16 mouse cellular contexts compared by ENCODE assay signal in the genomic region with DNA sequence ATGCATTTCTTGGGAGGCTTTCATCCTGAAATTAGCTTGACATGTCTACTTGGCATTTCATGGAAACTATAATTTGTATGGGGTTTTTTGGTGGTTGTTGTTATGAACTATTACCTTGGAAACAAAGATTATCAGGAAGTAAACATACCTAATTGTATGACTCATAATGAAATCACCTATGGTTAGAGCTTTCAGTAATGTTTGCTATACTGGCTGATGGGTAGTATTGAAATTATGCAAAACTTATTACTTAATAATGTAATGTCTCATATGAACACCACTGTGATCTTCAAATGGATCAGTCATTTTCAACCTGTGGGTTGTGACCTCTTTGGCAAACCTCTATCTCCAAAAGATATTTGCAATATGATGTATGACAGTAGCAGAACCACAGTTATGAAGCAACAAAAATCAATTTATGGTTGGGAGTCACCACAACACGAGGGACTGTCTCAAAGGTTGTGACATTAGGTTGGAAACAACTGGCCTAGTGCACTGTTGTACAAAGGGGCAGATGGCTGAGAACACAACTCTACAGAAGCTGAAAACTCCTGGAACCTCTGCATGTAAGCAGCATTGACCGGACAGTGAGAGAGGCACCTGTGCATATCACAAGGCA. TPM values are rescaled to one million over a fixed set of nuclear protein-coding genes. Genes with fewer than 3 reads are reported as not detected.
DNase-seq lines count a peak whose midpoint lies in the region; ATAC-seq lines count a peak whose summit lies in the region.
"Had no signal": no experiment of that assay in that cellular context is flagged by ENCODE, and none has a peak within 500 bp of the region (broad histone marks: within the 10 kb centered on the region; RNA-seq: fewer than 3 reads in every experiment).

No protein-coding gene starts in this region.

- intact Hi-C loops in heart, postnatal 10 days (cut with DNase I) = no loop called here

- ATAC-seq in CD4-positive, CD25-positive, alpha-beta regulatory T cell, adult 4 months = peak; percentile 92
- ATAC-seq in inflammation-experienced regulatory T-cells, adult 6 months = peak; percentile 87
- no peak for ATAC-seq in megakaryocyte, adult 5-6 weeks (ENCODE audit: poor library complexity, severe bottlenecking)
- ATAC-seq: forebrain, embryonic 13.5 days; forebrain, postnatal 0 days; Patski had no signal

- peak; percentile 24 for DNase-seq in 3T3-L1 (ENCODE audit: low read depth, low spot score)
- DNase-seq in A20 (ENCODE audit: low read depth, low spot score) = peak; percentile 15
- DNase-seq in heart, postnatal 10 days = no peak
- DNase-seq in ovary, adult 18-20 months (ENCODE audit: low spot score) = no peak
- DNase-seq: adrenal gland, adult 2 months; adrenal gland, postnatal 25 days; cerebellum, adult 2 months; cerebellum, postnatal 10 days; forebrain, postnatal 0 days; gastrocnemius, postnatal 14 days; heart, adult 2 months had no signal

RNA-seq across cellular contexts. Expression of gene Cep68, which starts 33.5 kb away (rescaled TPM):
- polyA plus RNA-seq in CD4-positive, CD25-positive, alpha-beta regulatory T cell, adult 4 months (2017; shearing (Covaris generic)) = 10 to 100 TPM; 12.3 to 16.2 TPM
- 10 to 100 TPM in 2 of 3 experiments, 1 to 10 TPM in 1; 9.9 to 15.0 (median 10.6) TPM for polyA plus RNA-seq in inflammation-experienced regulatory T-cells, adult 6 months (2017; shearing (Covaris generic))
- total RNA-seq in heart, postnatal 10 days (2021) = 10 to 100 TPM; 40.0 to 42.7 TPM
- total RNA-seq in megakaryocyte, adult 5-6 weeks (2015) = 5.8 and 8.3 TPM in 2 replicates
- total RNA-seq in megakaryocyte, adult 5-6 weeks (2017) = 7.4 and 7.6 TPM in 2 replicates

RNA-seq across cellular contexts. Expression of gene Slc1a4, which starts 49.8 kb away (rescaled TPM):
- under 1 TPM; 0.13 to 0.70 TPM for polyA plus RNA-seq in CD4-positive, CD25-positive, alpha-beta regulatory T cell, adult 4 months (2017; shearing (Covaris generic))
- polyA plus RNA-seq in inflammation-experienced regulatory T-cells, adult 6 months (2017; shearing (Covaris generic)) = under 1 TPM; 0.13 to 0.50 (median 0.34) TPM
- total RNA-seq in heart, postnatal 10 days (2021) = 1 to 10 TPM; 3.1 to 3.5 TPM
- total RNA-seq in megakaryocyte, adult 5-6 weeks (2015) = not detected in 2 replicates
- 0.07 and 0.20 TPM in 2 replicates for total RNA-seq in megakaryocyte, adult 5-6 weeks (2017)

Comparison
In these comparisons a context has a peak if more than half of its experiments do, and no peak if none do; other contexts are left out.
1. DNase-seq: peak in 3T3-L1 (single experiment) and A20 (single experiment); none in heart, postnatal 10 days (0 of 2) and ovary, adult 18-20 months (single experiment).
2. RNA of gene Cep68, which starts 33.5 kb away (total RNA-seq): 40.0 to 42.7 TPM in heart, postnatal 10 days; 5.8 to 8.3 TPM in megakaryocyte, adult 5-6 weeks; every median in the first group is over 4 times any median in the second.